Mouse (Mus musculus): ENCODE measurements around the gene Exph5. TPM values are rescaled to one million over a fixed set of nuclear protein-coding genes. Genes with fewer than 3 reads are reported as not detected.
A peak's percentile ranks its signal among the peaks of the same experiment; 100 is the strongest.

The Exph5 gene
- polyA plus RNA-seq (2012; rRNA removed) (0.29 and 0.47 TPM in 2 replicates), polyA plus RNA-seq (2014; fragmentation: Nextera tagmentation; extraction: Ambion mirVana) (1.9 and 2.3 TPM in 2 replicates)

GRCm38 (mm10) chr9:53301269-53301720, at the start of gene Exph5:
Gene Exph5 (plus strand): TSS chr9:53301670.
- no peak for ATAC-seq (ENCODE audit: low FRiP score, low read depth)
- 0 out of 2 replicates have a peak, but pooled peaks cover 3% of the 10 kb centered on the region for H3K4me1 ChIP-seq (ENCODE audit: control insufficient read depth, insufficient read depth, low read length)
- H3K9ac ChIP-seq (ENCODE audit: low read depth, low read length, severe bottlenecking): peak within 1 kb of the TSS; percentile 32
- no peaks in the 10 kb centered on the region for H3K9me3 ChIP-seq (ENCODE audit: control insufficient read depth, low read length)
- peak within 1 kb of the TSS; percentile 30 for H3K4me3 ChIP-seq (replicated peaks; ENCODE audit: low read length)
- peak; percentile 54 for DNase-seq (ENCODE audit: low spot score)
- H3K36me3 ChIP-seq (ENCODE audit: control insufficient read depth, insufficient read depth, low read length): no peaks in the 10 kb centered on the region
- H3K27ac ChIP-seq (replicated peaks; ENCODE audit: low read depth, low read length): no peak within 1 kb of the TSS
- TF ChIP-seq POLR2A (IDR thresholded peaks at IDR 0.05; ENCODE audit: borderline replicate concordance, extremely low read depth, insufficient read depth, insufficient read length): no peak
- peaks cover 8% of the 10 kb centered on the region for H3K27me3 ChIP-seq (ENCODE audit: control insufficient read depth, insufficient read depth, low read length)
- WGBS: 2% methylated on average over 11 of the region's 11 CpGs
- peak within 1 kb of the TSS; percentile 60 for H3K4me2 ChIP-seq (replicated peaks; ENCODE audit: low read depth, low read length, severe bottlenecking)

GRCm38 (mm10) chr9:53254368-53254767, 47.1 kb upstream of the Exph5 start:
- no peak for TF ChIP-seq POLR2A (IDR thresholded peaks at IDR 0.05; ENCODE audit: borderline replicate concordance, extremely low read depth, insufficient read depth, insufficient read length)
- H3K4me1 ChIP-seq (ENCODE audit: control insufficient read depth, insufficient read depth, low read length): no peaks in the 10 kb centered on the region
- no peaks in the 10 kb centered on the region for H3K9me3 ChIP-seq (ENCODE audit: control insufficient read depth, low read length)
- 8% methylated on average over 4 of the region's 4 CpGs for WGBS
- no peaks in the 10 kb centered on the region for H3K27me3 ChIP-seq (ENCODE audit: control insufficient read depth, insufficient read depth, low read length)
- H3K27ac ChIP-seq (replicated peaks; ENCODE audit: low read depth, low read length): no peak overlapping the region
- ATAC-seq (ENCODE audit: low FRiP score, low read depth) (no peak; the same call in 1 of the 2 replicates), DNase-seq (ENCODE audit: low spot score) (peak; percentile 80)
- H3K36me3 ChIP-seq (ENCODE audit: control insufficient read depth, insufficient read depth, low read length): no peaks in the 10 kb centered on the region
- no peak overlapping the region for H3K9ac ChIP-seq (ENCODE audit: low read depth, low read length, severe bottlenecking)
- no peak overlapping the region for H3K4me3 ChIP-seq (replicated peaks; ENCODE audit: low read length)
- H3K4me2 ChIP-seq (replicated peaks; ENCODE audit: low read depth, low read length, severe bottlenecking): no peak overlapping the region

DNA sequence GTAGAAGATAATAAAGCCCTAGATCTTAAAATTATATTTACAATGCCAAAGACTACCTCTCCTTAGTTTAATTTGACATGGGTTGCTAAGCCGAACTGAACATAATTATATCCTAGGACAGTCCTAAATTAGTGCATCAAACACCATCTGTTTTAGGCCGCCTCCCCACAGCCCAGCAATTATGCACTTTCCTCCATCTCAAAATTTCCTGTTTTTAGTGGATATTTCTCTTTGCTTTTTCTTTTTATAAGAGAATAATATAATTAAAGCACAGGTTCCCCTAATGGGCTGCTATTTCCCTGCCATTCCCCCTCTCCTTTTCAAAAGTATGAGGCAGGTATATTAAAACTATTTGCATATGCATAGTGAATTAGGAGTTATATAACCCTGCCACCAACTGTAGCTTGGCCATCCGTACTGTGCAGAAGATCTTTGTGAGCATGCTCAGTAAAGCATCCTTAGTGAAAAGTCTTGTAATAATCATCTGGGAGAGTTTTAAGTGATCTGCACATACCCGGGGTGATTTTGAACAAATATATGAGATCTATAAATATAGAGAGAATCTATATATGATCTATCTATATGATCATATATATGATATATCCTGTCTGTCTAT, 44.7 kb upstream of the Exph5 start:
- H3K4me3 ChIP-seq (replicated peaks; ENCODE audit: low read length): no peak overlapping the region
- DNase-seq (ENCODE audit: low spot score) (no peak), ATAC-seq (ENCODE audit: low FRiP score, low read depth) (no peak)
- no peaks in the 10 kb centered on the region for H3K27me3 ChIP-seq (ENCODE audit: control insufficient read depth, insufficient read depth, low read length)
- H3K4me1 ChIP-seq (ENCODE audit: control insufficient read depth, insufficient read depth, low read length): no peaks in the 10 kb centered on the region
- H3K36me3 ChIP-seq (ENCODE audit: control insufficient read depth, insufficient read depth, low read length): no peaks in the 10 kb centered on the region
- no peak overlapping the region for H3K4me2 ChIP-seq (replicated peaks; ENCODE audit: low read depth, low read length, severe bottlenecking)
- WGBS: 65% methylated on average over 4 of the region's 4 CpGs
- H3K9me3 ChIP-seq (ENCODE audit: control insufficient read depth, low read length): no peaks in the 10 kb centered on the region
- no peak overlapping the region for H3K9ac ChIP-seq (ENCODE audit: low read depth, low read length, severe bottlenecking)
- no peak overlapping the region for H3K27ac ChIP-seq (replicated peaks; ENCODE audit: low read depth, low read length)
- TF ChIP-seq POLR2A (IDR thresholded peaks at IDR 0.05; ENCODE audit: borderline replicate concordance, extremely low read depth, insufficient read depth, insufficient read length): no peak

DNA sequence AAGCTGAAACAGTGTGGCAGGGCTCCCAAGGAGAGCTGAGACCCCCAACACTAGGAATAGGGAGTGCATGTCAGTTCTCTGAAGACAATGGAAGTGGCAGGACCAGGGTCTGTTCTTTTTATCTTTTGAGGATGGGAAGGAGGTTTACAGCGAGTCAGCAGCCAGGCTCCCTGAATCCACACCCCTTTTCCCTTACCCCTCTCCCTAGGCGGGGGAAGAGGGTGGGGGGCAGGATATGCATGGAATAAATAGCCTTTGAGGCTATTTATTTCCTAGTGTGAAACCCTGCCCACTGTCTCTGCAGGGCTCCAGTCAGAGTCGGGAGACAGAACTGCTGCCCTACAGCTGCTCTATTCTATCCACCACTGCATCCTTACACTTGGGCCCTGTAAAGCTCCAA, 43.7 kb upstream of the Exph5 start:
- Histone ChIP-seq H3K27ac (replicated peaks; ENCODE audit: low read depth, low read length) (no peak overlapping the region), H3K9me3 (ENCODE audit: control insufficient read depth, low read length) (no peaks in the 10 kb centered on the region), H3K9ac (ENCODE audit: low read depth, low read length, severe bottlenecking) (no peak overlapping the region), H3K4me1 (ENCODE audit: control insufficient read depth, insufficient read depth, low read length) (no peaks in the 10 kb centered on the region), H3K4me2 (replicated peaks; ENCODE audit: low read depth, low read length, severe bottlenecking) (no peak overlapping the region), H3K36me3 (ENCODE audit: control insufficient read depth, insufficient read depth, low read length) (no peaks in the 10 kb centered on the region), H3K27me3 (ENCODE audit: control insufficient read depth, insufficient read depth, low read length) (no peaks in the 10 kb centered on the region), H3K4me3 (replicated peaks; ENCODE audit: low read length) (no peak overlapping the region)
- 7% methylated on average over 3 of the region's 3 CpGs for WGBS
- no peak for DNase-seq (ENCODE audit: low spot score)
- TF ChIP-seq POLR2A (IDR thresholded peaks at IDR 0.05; ENCODE audit: borderline replicate concordance, extremely low read depth, insufficient read depth, insufficient read length): no peak
- peak; percentile 55; the same call in 1 of the 2 replicates for ATAC-seq (ENCODE audit: low FRiP score, low read depth)

DNA sequence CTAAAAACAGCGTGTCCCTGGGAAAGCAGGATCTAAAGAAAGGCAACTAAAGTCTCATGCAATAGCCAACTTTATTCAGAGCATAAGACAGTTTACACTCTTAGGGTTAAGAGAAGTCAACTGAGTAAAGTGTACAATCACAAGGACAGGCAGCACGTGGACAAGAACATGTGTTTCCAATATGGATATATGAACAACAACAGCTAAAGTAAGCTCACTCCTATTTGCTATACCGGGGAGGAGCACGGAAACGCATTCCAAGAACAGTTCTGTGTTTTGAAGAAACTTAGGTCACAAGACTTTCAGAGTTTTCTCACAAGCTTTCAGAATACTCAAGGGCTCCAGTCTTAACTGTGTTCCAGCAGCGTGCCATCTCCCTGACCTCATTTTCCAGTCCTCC, 43.3 kb upstream of the Exph5 start:
- Histone ChIP-seq H3K4me1 (ENCODE audit: control insufficient read depth, insufficient read depth, low read length) (no peaks in the 10 kb centered on the region), H3K4me3 (replicated peaks; ENCODE audit: low read length) (no peak overlapping the region), H3K27me3 (ENCODE audit: control insufficient read depth, insufficient read depth, low read length) (no peaks in the 10 kb centered on the region), H3K27ac (replicated peaks; ENCODE audit: low read depth, low read length) (no peak overlapping the region), H3K4me2 (replicated peaks; ENCODE audit: low read depth, low read length, severe bottlenecking) (no peak overlapping the region), H3K36me3 (ENCODE audit: control insufficient read depth, insufficient read depth, low read length) (no peaks in the 10 kb centered on the region), H3K9ac (ENCODE audit: low read depth, low read length, severe bottlenecking) (no peak overlapping the region), H3K9me3 (ENCODE audit: control insufficient read depth, low read length) (no peaks in the 10 kb centered on the region)
- no peak for TF ChIP-seq POLR2A (IDR thresholded peaks at IDR 0.05; ENCODE audit: borderline replicate concordance, extremely low read depth, insufficient read depth, insufficient read length)
- DNase-seq (ENCODE audit: low spot score): no peak
- ATAC-seq (ENCODE audit: low FRiP score, low read depth): peak; percentile 26; the same call in 1 of the 2 replicates
- WGBS: 19% methylated on average over 6 of the region's 6 CpGs
